Mouse (Mus musculus) hindbrain, embryonic 14.5 days (tissue): ENCODE data around the gene Olfr732. TPM values are rescaled to one million over a fixed set of nuclear protein-coding genes. Genes with fewer than 3 reads are reported as not detected.

ENCODE experiments used
- ATAC-seq: fragments of 200-750 bp; cut with Nextera tagmentation; 2 replicates; pipeline ENCODE4 v1.8.0; 2017; ENCODE audit warnings: moderate number of reproducible peaks, mild to moderate bottlenecking, moderate TSS enrichment, moderate library complexity; ENCODE audit not compliant: low FRiP score
- DNase-seq: peaks from one replicate; pipeline ENCODE4 v3.0.0-alpha.2; 2015; ENCODE audit warnings: low spot score
- H3K27ac ChIP-seq: fragments of 300-500 bp; sonication (generic); 2 replicates; pipeline ENCODE4 v1.5.1; 2014; ENCODE audit warnings: mild to moderate bottlenecking, moderate library complexity
- H3K27me3 ChIP-seq: fragments of 300-500 bp; sonication (generic); 2 replicates; pipeline ENCODE4 v1.6.1; 2014; ENCODE audit warnings: mild to moderate bottlenecking, low read length, mixed read lengths; ENCODE audit not compliant: control insufficient read depth, insufficient read depth
- H3K36me3 ChIP-seq: fragments of 300-500 bp; sonication (generic); replicated peaks from 2 replicates; pipeline ENCODE4 v1.6.1; 2014; ENCODE audit not compliant: control insufficient read depth, insufficient read depth
- H3K4me1 ChIP-seq: fragments of 300-500 bp; sonication (generic); replicated peaks from 2 replicates; pipeline ENCODE4 v1.6.1; 2014; ENCODE audit warnings: antibody characterized with exemption, low read length, mixed read lengths; ENCODE audit not compliant: control insufficient read depth, insufficient read depth
- H3K4me2 ChIP-seq: fragments of 300-500 bp; sonication (generic); replicated peaks from 2 replicates; pipeline ENCODE4 v1.6.1; 2014; ENCODE audit warnings: mild to moderate bottlenecking, moderate library complexity
- H3K4me3 ChIP-seq: fragments of 300-500 bp; sonication (generic); replicated peaks from 2 replicates; pipeline ENCODE4 v1.5.1; 2014; ENCODE audit warnings: mild to moderate bottlenecking, low read length
- H3K9ac ChIP-seq: fragments of 300-500 bp; sonication (generic); 2 replicates; pipeline ENCODE4 v1.6.1; 2014
- H3K9me3 ChIP-seq: fragments of 300-500 bp; sonication (generic); 2 replicates; pipeline ENCODE4 v1.6.1; 2016; ENCODE audit warnings: low read length; ENCODE audit not compliant: control insufficient read depth
- WGBS: fragments of 180-500 bp; shearing (Covaris S2); extraction: QIAGEN DNeasy Blood & Tissue Kit; methylation state at CpG from one replicate; pipeline ENCODE4 v1.1.7; 2014; 5-methylcytosine and 5-hydroxymethylcytosine counted together
- polyA plus RNA-seq: library from polyadenylated mRNA; unstranded; fragments of >200 nt; fragmentation: Nextera tagmentation; extraction: Ambion mirVana; gene quantifications from 2 replicates; pipeline ENCODE4 v1.2.1, GENCODE M21; 2014

The Olfr732 gene
- polyA plus RNA-seq, result not detected in 2 replicates

- Histone ChIP-seq H3K4me2 (no peak within 1 kb of the TSS), H3K36me3 (no peaks in the 10 kb centered on the region), H3K9me3 (no peaks in the 10 kb centered on the region), H3K4me3 (no peak within 1 kb of the TSS), H3K9ac (no peak within 1 kb of the TSS), H3K27me3 (no peaks in the 10 kb centered on the region), H3K4me1 (no peaks in the 10 kb centered on the region), H3K27ac (no peak within 1 kb of the TSS)
- DNase-seq (no peak), ATAC-seq (no peak)
- 97% methylated on average over 1 of the region's 1 CpGs for WGBS
Measured at GRCm38 (mm10) chr14:50284106-50284505, at the start of gene Olfr732. Gene Olfr732 (minus strand): TSS chr14:50284206.

- no peak within 1 kb of the TSS for H3K27ac ChIP-seq
- no peaks in the 10 kb centered on the region for H3K4me1 ChIP-seq
- no peaks in the 10 kb centered on the region for H3K27me3 ChIP-seq
- ATAC-seq (no peak), DNase-seq (no peak)
- no peak within 1 kb of the TSS for H3K9ac ChIP-seq
- no peaks in the 10 kb centered on the region for H3K9me3 ChIP-seq
- H3K4me2 ChIP-seq, result no peak within 1 kb of the TSS
- H3K36me3 ChIP-seq, result no peaks in the 10 kb centered on the region
- H3K4me3 ChIP-seq, result no peak within 1 kb of the TSS
- WGBS, result 81% methylated on average over 1 of the region's 1 CpGs
Measured at GRCm38 (mm10) chr14:50326661-50327060, 42.7 kb upstream of the Olfr732 start, which contains the start of gene Olfr734. Gene Olfr734 (minus strand): TSS chr14:50326761.

GRCm38 (mm10) chr14:50301422-50301821 is 17.4 kb upstream of the Olfr732 start, which contains the start of gene Olfr733:
Gene Olfr733 (minus strand): TSS chr14:50301522.
- DNase-seq (no peak), ATAC-seq (no peak)
- Histone ChIP-seq H3K4me3 (no peak within 1 kb of the TSS), H3K36me3 (no peaks in the 10 kb centered on the region), H3K27ac (no peak within 1 kb of the TSS), H3K4me2 (no peak within 1 kb of the TSS), H3K27me3 (no peaks in the 10 kb centered on the region), H3K9me3 (no peaks in the 10 kb centered on the region), H3K9ac (no peak within 1 kb of the TSS), H3K4me1 (no peaks in the 10 kb centered on the region)

- Histone ChIP-seq H3K36me3 (no peaks in the 10 kb centered on the region), H3K9me3 (no peaks in the 10 kb centered on the region), H3K4me2 (no peak within 1 kb of the TSS), H3K4me1 (no peaks in the 10 kb centered on the region), H3K4me3 (no peak within 1 kb of the TSS), H3K9ac (no peak within 1 kb of the TSS), H3K27ac (no peak within 1 kb of the TSS), H3K27me3 (no peaks in the 10 kb centered on the region)
- 84% methylated on average over 4 of the region's 4 CpGs for WGBS
- ATAC-seq, result no peak
- DNase-seq, result no peak
Measured at GRCm38 (mm10) chr14:50241766-50242165, 42.2 kb downstream of the Olfr732 start, which contains the start of gene Olfr731. Gene Olfr731 (minus strand): TSS chr14:50241866.

Other genes starting within 250 kb of the Olfr732 start
- not detected in 2 replicates for gene Olfr725, start 243.8 kb downstream of the Olfr732 start, polyA plus RNA-seq
- gene Olfr726, start 193.3 kb downstream of the Olfr732 start, polyA plus RNA-seq, result not detected in 2 replicates
- not detected in 2 replicates for gene Olfr727, start 161.0 kb downstream of the Olfr732 start, polyA plus RNA-seq
- not detected in 2 replicates for gene Olfr728, start 141.5 kb downstream of the Olfr732 start, polyA plus RNA-seq
- gene Olfr729, start 131.3 kb downstream of the Olfr732 start, polyA plus RNA-seq, result not detected in 2 replicates
- gene Olfr730, start 96.0 kb downstream of the Olfr732 start, polyA plus RNA-seq, result not detected in 2 replicates
- gene Olfr731, start 42.3 kb downstream of the Olfr732 start, polyA plus RNA-seq, result not detected in 2 replicates
- gene Olfr733, start 17.3 kb upstream of the Olfr732 start, polyA plus RNA-seq, result not detected in 2 replicates
- not detected in 2 replicates for gene Olfr734, start 42.6 kb upstream of the Olfr732 start, polyA plus RNA-seq
- gene Olfr735, start 64.7 kb upstream of the Olfr732 start, polyA plus RNA-seq, result not detected in 2 replicates
- gene Tlr11, start 73.7 kb upstream of the Olfr732 start, polyA plus RNA-seq, result not detected in 2 replicates
- gene Olfr736, start 97.0 kb upstream of the Olfr732 start, polyA plus RNA-seq, result not detected in 2 replicates
- not detected in 2 replicates for gene Olfr738, start 123.4 kb upstream of the Olfr732 start, polyA plus RNA-seq
- gene Olfr739, start 134.4 kb upstream of the Olfr732 start, polyA plus RNA-seq, result not detected in 2 replicates
- gene Olfr740, start 161.3 kb upstream of the Olfr732 start, polyA plus RNA-seq, result not detected in 2 replicates
- not detected in 2 replicates for gene Olfr741, start 188.5 kb upstream of the Olfr732 start, polyA plus RNA-seq
- gene Olfr742, start 219.4 kb upstream of the Olfr732 start, polyA plus RNA-seq, result not detected in 2 replicates
- not detected in 2 replicates for gene Olfr743, start 237.6 kb upstream of the Olfr732 start, polyA plus RNA-seq